Mouse (Mus musculus) left cerebral cortex, adult 8-10 months (tissue): ENCODE data around the gene Jarid2. TPM values are rescaled to one million over a fixed set of nuclear protein-coding genes. Genes with fewer than 3 reads are reported as not detected.
A peak's percentile ranks its signal among the peaks of the same experiment; 100 is the strongest.

Experiments
- DNase-seq, 2 experiments: peaks; one replicate each; pipeline ENCODE4 v3.0.0; 2022; ENCODE audit warnings: low spot score in 2 of 2
- total RNA-seq, 4 experiments: library from RNA; stranded (reverse); gene quantifications; 2 replicates each; pipeline ENCODE4 v1.2.4; 2022

Gene Jarid2
- total RNA-seq, 4 experiments from 2014 or later: 29.5 to 37.8 (median 33.3) TPM

DNA sequence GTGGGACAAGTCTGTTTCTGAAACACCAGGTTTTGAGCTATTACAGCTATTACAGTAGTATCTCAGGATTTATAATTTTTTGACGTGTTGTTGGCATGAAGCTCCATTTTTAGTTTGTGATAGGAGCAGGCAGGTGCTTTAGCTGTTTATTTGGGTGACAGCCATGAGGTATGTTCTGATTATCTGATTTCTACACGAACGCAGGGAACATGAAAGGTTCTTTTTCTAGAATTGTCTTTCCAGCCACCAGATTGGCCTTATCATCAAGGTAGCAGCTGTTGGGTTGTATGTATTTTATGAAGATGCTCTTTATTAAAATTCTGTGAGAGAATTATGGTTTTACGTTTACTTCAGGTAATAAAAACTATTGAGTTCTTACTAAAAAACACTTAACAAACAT lies 45.1 kb downstream of the Jarid2 start:
- DNase-seq: no peak

GRCm38 (mm10) chr13:44775396-44775795 lies 46.1 kb downstream of the Jarid2 start:
- DNase-seq: no peak

DNA sequence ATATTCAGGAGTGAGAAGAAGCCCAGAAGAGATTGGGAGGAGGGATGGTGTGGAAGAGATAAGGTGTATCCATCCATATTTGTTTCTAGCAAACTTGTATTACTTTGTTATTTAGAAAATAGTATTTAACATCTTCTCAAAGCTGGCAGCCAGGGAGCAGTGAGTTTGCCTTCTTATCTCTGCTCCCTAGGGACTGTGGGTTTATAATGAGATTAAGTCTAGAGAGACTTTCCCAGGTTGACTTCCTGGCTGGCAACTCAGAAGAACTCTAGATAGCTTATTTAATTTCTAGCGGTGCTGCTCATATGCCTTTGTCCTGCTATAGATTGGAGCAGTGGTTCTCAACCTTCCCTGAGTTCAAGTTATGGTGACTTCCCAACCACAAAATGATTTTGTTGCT lies 51.2 kb downstream of the Jarid2 start:
- DNase-seq: no peak

GRCm38 (mm10) chr13:44781126-44781525 lies 51.9 kb downstream of the Jarid2 start:
- no peak for DNase-seq

GRCm38 (mm10) chr13:44784551-44784950 lies 55.3 kb downstream of the Jarid2 start:
- DNase-seq: no peak

GRCm38 (mm10) chr13:44786291-44786690 lies 57.0 kb downstream of the Jarid2 start:
- no peak for DNase-seq

- DNase-seq: no peak
Observed at GRCm38 (mm10) chr13:44788352-44789125, 59.3 kb downstream of the Jarid2 start.

DNA sequence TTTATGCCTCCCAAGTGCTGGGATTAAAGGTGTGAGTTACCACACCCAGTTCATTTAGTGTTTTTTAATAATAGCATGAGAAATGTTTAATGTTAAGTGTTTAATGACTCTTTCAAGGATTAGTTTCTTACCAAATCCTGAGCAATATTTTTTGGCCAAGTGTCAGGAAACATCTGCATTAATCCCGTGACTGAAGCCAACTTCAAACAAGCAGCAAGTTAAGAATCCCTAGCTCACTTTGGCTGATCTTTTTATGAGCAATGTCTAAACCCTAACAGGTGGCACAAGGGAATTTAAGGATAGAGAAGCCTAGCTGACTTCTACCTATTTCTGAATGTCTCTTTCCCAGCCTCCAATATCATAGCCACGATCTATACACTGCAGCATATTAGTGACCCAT lies 60.7 kb downstream of the Jarid2 start:
- no peak for DNase-seq

DNA sequence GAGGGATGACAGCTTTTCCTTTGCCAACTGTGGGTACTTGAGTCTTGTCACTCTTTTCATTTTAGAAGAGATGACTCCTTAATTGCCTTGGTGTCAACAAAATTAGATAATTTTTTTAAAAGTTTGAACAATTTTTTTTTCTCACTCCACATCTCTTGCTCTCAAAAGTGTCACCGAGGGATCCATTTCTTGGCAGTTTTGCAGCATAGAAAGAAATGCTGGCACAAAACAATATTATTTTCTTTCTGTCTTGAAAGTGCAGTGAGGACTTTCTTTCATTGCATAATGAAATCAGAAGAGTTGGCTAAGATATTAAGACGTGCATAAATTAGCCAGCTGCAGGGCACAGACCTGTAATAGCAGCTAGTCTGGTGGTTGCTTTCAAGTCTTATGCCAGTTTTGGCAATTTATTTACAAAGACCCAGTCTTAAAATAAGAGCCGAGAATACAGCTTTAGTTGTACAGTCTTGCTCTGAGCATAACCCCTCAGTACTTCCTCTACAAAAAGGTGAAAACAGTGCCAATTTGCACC lies 63.2 kb downstream of the Jarid2 start:
- DNase-seq: no peak

DNA sequence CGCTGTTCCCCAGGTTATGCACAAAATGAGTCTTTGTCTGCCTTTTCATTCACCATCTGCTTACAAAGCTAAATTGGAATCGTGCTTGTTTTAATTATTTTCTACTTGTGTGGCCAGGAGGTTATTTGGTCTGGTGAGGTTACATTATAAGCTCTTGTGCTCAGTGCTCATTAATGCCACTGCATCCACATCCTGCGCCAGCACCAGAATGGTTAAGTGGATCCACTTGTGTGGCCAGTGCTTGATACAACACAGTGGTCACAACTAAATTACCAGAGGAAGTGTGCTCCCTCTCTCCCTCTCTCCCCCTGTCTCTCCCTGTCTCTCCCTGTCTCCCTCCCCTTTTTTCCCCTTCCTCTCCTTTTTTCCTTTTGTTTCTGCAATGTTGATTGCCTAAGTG lies 66.6 kb downstream of the Jarid2 start:
- DNase-seq: no peak

DNA sequence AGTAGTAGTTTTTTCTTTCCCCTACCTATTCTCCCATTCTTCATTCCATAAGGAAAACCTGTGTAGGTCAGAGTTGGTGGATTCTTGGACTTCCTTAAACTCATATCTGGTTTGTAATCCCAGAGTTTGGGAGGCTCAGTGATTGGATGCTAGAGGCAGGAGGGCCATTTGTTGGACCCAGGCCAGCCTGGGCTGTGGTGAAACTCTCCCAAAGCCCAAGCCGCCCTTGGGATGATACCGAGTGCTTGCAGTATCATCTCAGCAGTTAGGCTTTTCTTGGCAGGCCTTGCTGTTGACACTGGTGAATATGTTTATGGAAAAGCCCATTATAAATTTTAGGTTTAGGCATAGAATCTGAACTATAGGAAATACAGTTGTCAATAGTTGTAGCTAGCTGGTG lies 67.5 kb downstream of the Jarid2 start:
- DNase-seq: no peak

DNA sequence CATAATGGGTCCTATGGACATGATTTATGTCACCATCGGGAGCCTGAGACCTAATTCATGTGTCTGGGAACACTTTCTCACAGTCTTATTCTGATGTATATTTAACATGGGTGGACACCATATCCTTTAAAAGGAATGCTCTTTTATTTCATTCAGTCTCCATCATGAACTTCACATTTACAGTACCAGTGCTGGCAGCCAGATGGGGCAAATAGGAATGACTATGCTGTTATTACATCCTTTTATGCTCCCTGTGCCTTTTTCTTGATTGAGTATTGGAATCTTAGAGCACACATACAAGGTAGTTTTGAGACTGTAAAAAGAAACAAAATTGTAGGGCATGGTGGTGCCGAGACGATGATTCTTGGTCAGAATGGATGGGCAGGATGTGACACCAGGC lies 69.0 kb downstream of the Jarid2 start:
- DNase-seq: no peak

DNA sequence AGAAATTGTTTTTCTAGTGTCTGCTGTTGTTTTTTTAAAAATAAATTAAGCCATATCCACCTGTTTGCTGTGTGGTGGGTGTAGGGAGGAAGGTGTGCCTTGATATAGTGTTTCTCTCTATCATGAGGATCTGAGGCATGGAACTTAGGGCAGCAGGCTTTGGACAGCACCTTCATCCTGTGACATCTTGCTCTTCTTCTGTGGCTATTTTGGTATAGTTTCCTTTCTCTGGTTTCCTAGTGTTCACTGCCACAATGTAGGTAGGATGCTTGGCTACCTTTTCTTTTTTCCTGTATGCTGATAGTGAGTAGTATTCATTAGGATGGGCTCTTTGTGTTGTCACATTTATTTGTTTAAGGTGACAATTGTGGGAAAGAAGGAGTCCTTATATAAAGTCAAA lies 69.9 kb downstream of the Jarid2 start:
- no peak for DNase-seq

GRCm38 (mm10) chr13:44800059-44800458 lies 70.8 kb downstream of the Jarid2 start:
- peak in 1 of 2 experiments; percentile 5 for DNase-seq

- no peak for DNase-seq
Observed at GRCm38 (mm10) chr13:44804876-44805275, 75.6 kb downstream of the Jarid2 start.

- DNase-seq: no peak
Observed at GRCm38 (mm10) chr13:44808307-44808706, 79.0 kb downstream of the Jarid2 start.

GRCm38 (mm10) chr13:44811021-44811420 lies 81.7 kb downstream of the Jarid2 start:
- DNase-seq: no peak

- no peak for DNase-seq
Observed at GRCm38 (mm10) chr13:44811601-44812000, 82.3 kb downstream of the Jarid2 start.

DNA sequence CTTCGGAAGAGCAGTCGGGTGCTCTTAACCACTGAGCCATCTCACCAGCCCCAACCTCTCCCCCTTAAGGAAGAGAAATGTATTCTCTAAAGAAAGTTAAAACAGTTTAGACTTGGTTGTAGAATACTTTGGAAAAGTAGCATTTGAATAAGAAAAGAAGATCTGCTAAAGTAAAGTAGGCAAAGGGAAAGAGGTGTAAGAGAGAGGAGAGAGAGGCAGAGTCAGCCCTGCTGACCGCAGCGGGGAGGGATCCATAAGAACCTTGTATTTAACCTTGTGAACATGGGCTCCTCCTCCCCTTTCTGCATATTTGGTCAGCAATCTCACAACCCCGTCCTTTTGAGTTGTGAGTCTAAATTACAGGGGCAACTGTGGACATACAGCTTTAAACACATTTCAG lies 83.1 kb downstream of the Jarid2 start:
- no peak for DNase-seq

GRCm38 (mm10) chr13:44819400-44819799 lies 90.1 kb downstream of the Jarid2 start:
- no peak for DNase-seq

DNA sequence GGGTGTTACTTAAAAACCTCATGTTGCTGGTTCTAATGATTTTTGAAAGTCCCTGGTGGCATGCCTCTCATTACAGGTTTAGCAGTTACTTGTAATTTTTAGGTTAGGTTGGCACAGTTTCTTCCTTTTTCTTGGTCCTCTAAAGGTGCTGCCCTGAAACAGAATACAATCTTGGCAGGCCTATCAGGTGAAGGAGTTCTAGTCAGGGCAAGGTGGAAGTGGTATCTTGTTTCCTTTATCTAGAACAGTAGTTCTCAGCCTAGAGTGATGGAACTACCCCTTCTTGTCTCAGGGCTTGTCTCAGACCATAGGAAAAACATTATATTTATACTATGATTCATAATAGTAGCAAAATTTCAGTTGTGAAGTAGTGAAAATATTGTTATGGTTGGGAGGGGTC lies 93.3 kb downstream of the Jarid2 start:
- DNase-seq: no peak

- no peak for DNase-seq
Observed at GRCm38 (mm10) chr13:44828903-44829302, 99.6 kb downstream of the Jarid2 start.

- no peak for DNase-seq
Observed at GRCm38 (mm10) chr13:44832104-44832503, 102.8 kb downstream of the Jarid2 start.
